Mouse (Mus musculus): ENCODE measurements around the gene Gm43518. TPM values are rescaled to one million over a fixed set of nuclear protein-coding genes. Genes with fewer than 3 reads are reported as not detected.

Gene Gm43518
- total RNA-seq, 2 experiments from 2014 or later = 0.63 to 1.1 TPM

- intact Hi-C loops (cut with DNase I) = no loop called here
- TF ChIP-seq CTCF (IDR thresholded peaks at IDR 0.05) = no peak
- Histone ChIP-seq H3K27ac (no peak overlapping the region), H3K4me3 (no peak overlapping the region)
- no peak for DNase-seq (ENCODE audit: extremely low spot score in 1 of 2, low spot score in 2 of 2)
Measured at GRCm38 (mm10) chr5:123935931-123936330, 8.7 kb downstream of the Gm43518 start.

- intact Hi-C loops (cut with DNase I) = no loop called here
- no peak for DNase-seq (ENCODE audit: extremely low spot score in 1 of 2, low spot score in 2 of 2)
- H3K4me3 ChIP-seq = no peak overlapping the region
- TF ChIP-seq CTCF (IDR thresholded peaks at IDR 0.05) = no peak
- no peak overlapping the region for H3K27ac ChIP-seq
Measured at GRCm38 (mm10) chr5:123938479-123938878, 11.3 kb downstream of the Gm43518 start.

DNA sequence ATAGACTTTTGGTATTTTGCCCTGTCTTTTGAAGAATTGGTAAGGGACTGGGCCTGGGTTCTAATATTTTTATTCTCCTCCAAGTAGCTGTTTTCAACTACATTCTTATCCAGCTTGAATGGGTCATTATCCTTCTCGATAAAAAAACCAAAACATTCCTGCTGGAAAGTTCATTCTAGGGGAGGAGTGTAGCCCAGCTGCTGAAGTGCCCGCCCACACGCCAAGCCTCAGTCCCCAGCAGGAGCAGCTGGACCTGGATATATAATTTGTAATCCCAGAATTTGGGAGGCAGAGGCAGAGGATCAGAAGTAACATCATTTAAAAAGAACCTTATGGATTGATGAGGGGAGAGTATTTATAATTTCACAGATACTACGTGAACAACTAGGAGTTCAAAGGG is 19.3 kb downstream of the Gm43518 start:
- Histone ChIP-seq H3K4me3 (no peak overlapping the region), H3K27ac (no peak overlapping the region)
- no peak for TF ChIP-seq CTCF (IDR thresholded peaks at IDR 0.05)
- DNase-seq (ENCODE audit: extremely low spot score in 1 of 2, low spot score in 2 of 2) = no peak
- intact Hi-C loops (cut with DNase I) = no loop called here

- Histone ChIP-seq H3K27ac (no peak overlapping the region), H3K4me3 (no peak overlapping the region)
- TF ChIP-seq CTCF (IDR thresholded peaks at IDR 0.05) = peak; percentile 90
- DNase-seq (ENCODE audit: extremely low spot score in 1 of 2, low spot score in 2 of 2) = no peak
- intact Hi-C loops (cut with DNase I) = loop anchor here (1.0 kb wide), 1 partner anchor 45 kb away; no protein-coding TSS in a partner anchor
Measured at GRCm38 (mm10) chr5:123947041-123947761, 20.0 kb downstream of the Gm43518 start.

- DNase-seq (ENCODE audit: extremely low spot score in 1 of 2, low spot score in 2 of 2) = peak in 1 of 2 experiments; percentile 33
- no peak for TF ChIP-seq CTCF (IDR thresholded peaks at IDR 0.05)
- intact Hi-C loops (cut with DNase I) = no loop called here
- Histone ChIP-seq H3K27ac (peak overlapping the region; percentile 63; the same call in 1 of the 2 replicates), H3K4me3 (no peak overlapping the region)
Measured at GRCm38 (mm10) chr5:123952365-123953045, 25.3 kb downstream of the Gm43518 start.

DNA sequence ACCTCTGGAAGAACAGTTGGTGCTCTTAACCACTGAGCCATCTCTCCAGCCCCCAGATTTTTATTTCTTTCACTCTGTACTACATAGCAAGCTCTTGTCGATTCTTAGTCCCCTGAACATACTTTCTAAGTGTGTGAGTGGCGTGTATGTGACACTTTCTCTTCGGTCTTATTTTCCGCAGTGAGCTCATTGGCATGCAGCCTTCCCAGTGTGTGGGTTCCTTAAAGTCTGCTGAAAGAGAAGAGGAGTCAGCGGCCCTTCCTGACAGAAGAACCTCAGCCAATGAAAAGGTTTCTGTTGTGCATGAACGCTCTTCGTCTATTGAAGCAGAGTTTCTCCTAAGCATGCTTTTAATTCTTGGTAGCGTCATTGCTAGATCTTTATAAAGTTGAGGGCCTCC is 30.0 kb downstream of the Gm43518 start:
- intact Hi-C loops (cut with DNase I) = no loop called here
- no peak overlapping the region for H3K27ac ChIP-seq
- TF ChIP-seq CTCF (IDR thresholded peaks at IDR 0.05) = no peak
- H3K4me3 ChIP-seq = no peak overlapping the region
- no peak for DNase-seq (ENCODE audit: extremely low spot score in 1 of 2, low spot score in 2 of 2)

DNA sequence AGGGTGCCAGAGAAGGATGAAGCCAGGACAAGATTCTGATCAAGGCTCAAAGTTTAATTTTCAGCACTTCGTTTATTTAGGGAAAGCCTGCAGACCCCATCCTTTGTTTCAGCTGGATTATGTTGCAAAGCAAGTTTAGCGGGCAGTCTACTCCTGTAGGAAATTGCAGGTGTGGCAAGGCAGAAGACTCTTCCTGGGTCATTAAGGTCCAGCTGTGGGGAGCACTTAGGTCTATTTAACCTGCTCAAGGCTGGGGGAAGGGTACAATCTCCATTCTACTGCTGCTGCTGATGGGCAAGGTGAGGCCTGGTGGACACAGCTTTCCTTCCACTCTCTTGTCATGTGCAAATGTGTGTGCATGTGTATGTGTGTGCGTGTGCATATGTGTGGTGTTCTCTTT is 31.8 kb downstream of the Gm43518 start:
- DNase-seq (ENCODE audit: extremely low spot score in 1 of 2, low spot score in 2 of 2) = no peak
- Histone ChIP-seq H3K4me3 (no peak overlapping the region), H3K27ac (no peak overlapping the region)
- no peak for TF ChIP-seq CTCF (IDR thresholded peaks at IDR 0.05)
- intact Hi-C loops (cut with DNase I) = no loop called here

DNA sequence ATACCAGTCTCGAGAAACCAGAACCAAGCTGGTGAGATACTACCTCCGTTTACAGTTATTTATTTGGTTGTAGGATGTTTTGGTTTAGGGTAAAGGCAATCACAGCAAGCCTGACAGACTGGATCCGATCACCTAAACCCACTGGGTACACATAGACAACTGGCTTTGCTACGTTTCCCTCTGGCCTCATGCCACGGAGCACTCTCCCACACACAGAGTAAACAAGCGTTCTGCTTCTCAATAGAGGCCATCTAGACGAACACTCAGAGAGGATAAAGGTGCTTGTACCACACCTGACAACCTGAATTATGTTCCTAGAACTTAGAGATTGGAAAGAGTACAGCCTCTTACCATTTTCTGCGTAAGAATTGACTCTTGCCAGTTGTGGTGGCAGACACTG is 32.9 kb downstream of the Gm43518 start:
- Histone ChIP-seq H3K4me3 (no peak overlapping the region), H3K27ac (no peak overlapping the region)
- TF ChIP-seq CTCF (IDR thresholded peaks at IDR 0.05) = no peak
- DNase-seq (ENCODE audit: extremely low spot score in 1 of 2, low spot score in 2 of 2) = no peak
- intact Hi-C loops (cut with DNase I) = no loop called here

DNA sequence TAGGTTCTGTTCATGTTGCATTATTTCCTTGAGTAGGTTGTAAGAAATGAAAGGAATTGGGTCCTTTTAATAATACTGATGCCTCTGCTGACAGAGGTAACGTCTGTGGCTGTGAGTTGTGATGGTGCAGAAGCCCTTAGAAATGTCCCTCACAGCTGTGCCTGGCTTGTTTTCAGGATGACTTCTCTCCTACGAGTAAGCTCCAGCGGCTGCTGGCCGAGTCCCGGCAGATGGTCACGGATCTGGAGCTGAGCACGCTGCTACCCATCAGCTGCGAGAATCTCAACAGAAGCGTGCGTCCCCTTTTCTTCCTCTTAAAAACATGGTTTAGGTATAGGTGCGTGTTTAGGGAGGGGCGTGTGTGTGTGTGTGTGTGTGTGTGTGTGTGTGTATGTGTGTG is 33.8 kb downstream of the Gm43518 start:
- Histone ChIP-seq H3K27ac (no peak overlapping the region), H3K4me3 (no peak overlapping the region)
- no peak for TF ChIP-seq CTCF (IDR thresholded peaks at IDR 0.05)
- intact Hi-C loops (cut with DNase I) = no loop called here
- no peak for DNase-seq (ENCODE audit: extremely low spot score in 1 of 2, low spot score in 2 of 2)

- no peak for TF ChIP-seq CTCF (IDR thresholded peaks at IDR 0.05)
- no peak overlapping the region for H3K4me3 ChIP-seq
- DNase-seq (ENCODE audit: extremely low spot score in 1 of 2, low spot score in 2 of 2) = no peak
- intact Hi-C loops (cut with DNase I) = no loop called here
- H3K27ac ChIP-seq = no peak overlapping the region
Measured at GRCm38 (mm10) chr5:123964208-123964607, 37.0 kb downstream of the Gm43518 start.

DNA sequence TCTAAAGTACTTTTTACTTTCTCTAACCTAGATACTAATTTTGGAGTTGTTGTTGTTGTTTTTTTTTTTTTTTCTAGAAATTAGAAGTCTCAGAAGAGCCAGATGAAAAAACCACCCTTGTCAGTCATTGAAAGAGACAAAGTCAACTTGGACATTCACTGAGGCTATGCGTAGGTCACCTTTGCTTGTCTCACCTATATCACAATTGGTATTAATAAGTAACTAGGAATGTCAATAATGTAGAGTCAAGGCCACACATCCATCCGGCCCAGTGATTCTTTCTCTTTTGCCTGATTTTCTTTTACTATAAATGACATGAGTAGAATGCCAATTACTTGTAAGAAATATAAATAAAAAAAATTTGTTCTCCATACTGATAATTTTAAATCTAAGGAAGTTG is 39.5 kb downstream of the Gm43518 start:
- no peak for DNase-seq (ENCODE audit: extremely low spot score in 1 of 2, low spot score in 2 of 2)
- no peak overlapping the region for H3K4me3 ChIP-seq
- intact Hi-C loops (cut with DNase I) = no loop called here
- H3K27ac ChIP-seq = no peak overlapping the region
- no peak for TF ChIP-seq CTCF (IDR thresholded peaks at IDR 0.05)

- Histone ChIP-seq H3K27ac (no peak overlapping the region), H3K4me3 (no peak overlapping the region)
- intact Hi-C loops (cut with DNase I) = no loop called here
- DNase-seq (ENCODE audit: extremely low spot score in 1 of 2, low spot score in 2 of 2) = no peak
- TF ChIP-seq CTCF (IDR thresholded peaks at IDR 0.05) = no peak
Measured at GRCm38 (mm10) chr5:123968468-123968867, 41.2 kb downstream of the Gm43518 start.

DNA sequence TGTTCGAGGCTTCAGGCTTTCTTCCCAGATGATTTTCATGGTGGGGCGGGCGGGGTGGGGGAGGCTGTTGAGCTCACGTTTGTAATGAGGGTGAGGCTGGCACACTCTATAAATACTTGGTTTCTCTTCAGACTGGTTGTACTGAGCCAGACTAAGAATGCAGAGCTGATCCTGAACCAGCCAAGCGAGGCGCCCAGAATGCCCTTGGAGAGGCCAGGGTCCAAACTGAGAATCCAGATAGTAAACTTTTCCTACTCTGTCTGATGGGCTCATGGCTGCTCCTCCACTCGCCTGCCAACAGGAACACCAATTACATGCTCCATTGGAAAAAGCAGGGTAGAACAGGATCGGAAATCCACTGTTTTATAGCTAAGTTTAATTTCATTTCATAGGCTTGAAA is 42.0 kb downstream of the Gm43518 start:
- no peak overlapping the region for H3K27ac ChIP-seq
- no peak for TF ChIP-seq CTCF (IDR thresholded peaks at IDR 0.05)
- DNase-seq (ENCODE audit: extremely low spot score in 1 of 2, low spot score in 2 of 2) = no peak
- H3K4me3 ChIP-seq = no peak overlapping the region
- intact Hi-C loops (cut with DNase I) = no loop called here
